Mouse (Mus musculus): ENCODE measurements around the gene Clca3a2.
"Not testable (repeated sequence)": the region's sequence is repeated elsewhere in the genome, so short reads cannot be mapped to it uniquely, and the experiment has no call there.

Gene Clca3a2

DNA sequence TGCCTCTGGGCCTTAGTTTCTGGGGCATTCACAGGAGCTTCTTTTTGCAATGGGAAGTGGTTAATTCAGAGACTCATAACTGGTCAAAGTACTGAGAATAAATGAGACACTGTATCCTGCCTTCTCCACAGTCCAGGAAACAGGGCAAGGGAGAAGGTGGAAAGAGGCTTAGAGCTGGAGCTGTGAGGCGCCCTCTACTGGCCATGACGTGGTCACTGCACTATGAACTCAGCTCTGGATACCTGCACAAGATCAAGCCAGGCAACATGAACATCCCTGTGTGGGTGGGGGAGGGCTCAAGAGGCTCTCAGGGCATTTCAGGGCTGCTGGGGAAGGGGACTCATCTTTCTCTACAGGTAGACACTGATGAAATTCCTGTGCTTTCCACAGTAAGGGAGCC, 66.2 kb downstream of the Clca3a2 start:
- ChIA-PET POLR2A (no interaction called here), CTCF (interaction anchor here in 3 of 4 experiments (0.5 to 1.0 kb wide), 5 partner anchors 15 to 1161 kb away, joined by 3 read pairs; partner anchors contain the start of gene Odf2l (in 1 of the 3))

- POLR2A ChIA-PET, CTCF ChIA-PET: not testable (repeated sequence)
These were observed 70.0 kb downstream of the Clca3a2 start for GRCm38 (mm10) chr3:144749062-144749963.

GRCm38 (mm10) chr3:144747706-144748105, 71.6 kb downstream of the Clca3a2 start:
- POLR2A ChIA-PET: not testable (repeated sequence)
- CTCF ChIA-PET: interaction anchor here in 2 of 4 experiments (0.7 to 1.1 kb wide), 2 partner anchors 11 to 12 kb away, joined by 3 to 11 read pairs; no protein-coding TSS in a partner anchor
